Mouse (Mus musculus) thymus, adult 2 months (tissue): ENCODE data around the gene Gadd45b. TPM values are rescaled to one million over a fixed set of nuclear protein-coding genes. Genes with fewer than 3 reads are reported as not detected.

ENCODE experiments used
- DNase-seq: peaks from one replicate; pipeline ENCODE4 v3.0.0; 2021
- H3K27ac ChIP-seq: fragments of 200-500 bp; 2 replicates; pipeline ENCODE4 v1.5.1; 2012; ENCODE audit warnings: low read length, control low read depth; ENCODE audit not compliant: control insufficient read depth, insufficient read depth
- H3K27me3 ChIP-seq: fragments of 200-500 bp; 2 replicates; pipeline ENCODE4 v1.6.1; 2012; ENCODE audit warnings: mild to moderate bottlenecking, low read length, moderate library complexity, mixed read lengths; ENCODE audit not compliant: control insufficient read depth, insufficient read depth
- H3K36me3 ChIP-seq: fragments of 200-500 bp; 2 replicates; pipeline ENCODE4 v1.6.1; 2012; ENCODE audit warnings: mild to moderate bottlenecking, low read length, moderate library complexity; ENCODE audit not compliant: control insufficient read depth, insufficient read depth
- H3K4me1 ChIP-seq: fragments of 200-500 bp; replicated peaks from 2 replicates; pipeline ENCODE4 v1.6.1; 2012; ENCODE audit warnings: low read length; ENCODE audit not compliant: control insufficient read depth, insufficient read depth
- H3K4me3 ChIP-seq: fragments of 200-500 bp; 2 replicates; pipeline ENCODE4 v1.5.1; 2012; ENCODE audit warnings: mild to moderate bottlenecking, low read length, control low read depth, moderate library complexity; ENCODE audit not compliant: control insufficient read depth, insufficient read depth
- CTCF ChIP-seq: fragments of 200-500 bp; IDR thresholded peaks from 2 replicates; pipeline ENCODE4 v1.5.1; 2012; ENCODE audit warnings: mild to moderate bottlenecking, control low read depth, low read length, moderate library complexity, borderline replicate concordance; ENCODE audit not compliant: control insufficient read depth, poor library complexity, insufficient read depth; ENCODE audit errors: extremely low read depth
- POLR2A ChIP-seq: fragments of 200-500 bp; IDR thresholded peaks from 2 replicates; pipeline ENCODE4 v1.6.1; 2012; ENCODE audit warnings: mild to moderate bottlenecking, low read length, control low read depth, moderate library complexity; ENCODE audit not compliant: control insufficient read depth, poor library complexity, insufficient read depth; ENCODE audit errors: extremely low read depth
- WGBS: fragments of 180-500 bp; shearing (Covaris S2); methylation state at CpG from one replicate; pipeline ENCODE4 v1.1.7; 2018; 5-methylcytosine and 5-hydroxymethylcytosine counted together
- polyA plus RNA-seq: library from polyadenylated mRNA; depleted of rRNA; stranded (reverse); fragments of >200 nt; gene quantifications from 2 replicates; pipeline ENCODE4 v1.2.3, GENCODE M21; 2012

Gadd45b gene
- polyA plus RNA-seq, 1 experiment = 53.2 TPM

- Histone ChIP-seq H3K27ac (no peak overlapping the region), H3K36me3 (no peaks in the 10 kb centered on the region), H3K4me1 (peaks cover 19% of the 10 kb centered on the region), H3K27me3 (no peaks in the 10 kb centered on the region), H3K4me3 (no peak overlapping the region)
- DNase-seq = no peak
- 21% methylated on average over 15 of the region's 15 CpGs for WGBS
- TF ChIP-seq CTCF (no peak), POLR2A (no peak)
These were observed 22.6 kb downstream of the Gadd45b start for GRCm38 (mm10) chr10:80952449-80952848.

- Histone ChIP-seq H3K27ac (no peak overlapping the region), H3K27me3 (no peaks in the 10 kb centered on the region), H3K36me3 (no peaks in the 10 kb centered on the region), H3K4me3 (no peak overlapping the region), H3K4me1 (peaks cover 16% of the 10 kb centered on the region)
- no peak for TF ChIP-seq CTCF
- no peak for TF ChIP-seq POLR2A
- 94% methylated on average over 13 of the region's 13 CpGs for WGBS
- DNase-seq = no peak
These were observed 24.5 kb downstream of the Gadd45b start for GRCm38 (mm10) chr10:80954415-80954814.

GRCm38 (mm10) chr10:80954843-80955242 lies 25.0 kb downstream of the Gadd45b start:
- Histone ChIP-seq H3K27me3 (no peaks in the 10 kb centered on the region), H3K4me1 (peaks cover 16% of the 10 kb centered on the region), H3K4me3 (no peak overlapping the region), H3K27ac (no peak overlapping the region), H3K36me3 (no peaks in the 10 kb centered on the region)
- 91% methylated on average over 6 of the region's 6 CpGs for WGBS
- no peak for DNase-seq
- TF ChIP-seq POLR2A (no peak), CTCF (no peak)

- H3K4me3 ChIP-seq = no peak overlapping the region
- peaks cover 16% of the 10 kb centered on the region for H3K4me1 ChIP-seq
- H3K36me3 ChIP-seq = no peaks in the 10 kb centered on the region
- WGBS = 32% methylated on average over 9 of the region's 9 CpGs
- no peak overlapping the region for H3K27ac ChIP-seq
- H3K27me3 ChIP-seq = no peaks in the 10 kb centered on the region
- TF ChIP-seq CTCF = peak; percentile 74; the same call in 1 of the 2 replicates
- TF ChIP-seq POLR2A = no peak
- peak; percentile 60 for DNase-seq
These were observed 25.7 kb downstream of the Gadd45b start for GRCm38 (mm10) chr10:80955536-80955935.

- Histone ChIP-seq H3K27me3 (no peaks in the 10 kb centered on the region), H3K4me3 (no peak overlapping the region), H3K4me1 (peaks cover 16% of the 10 kb centered on the region), H3K36me3 (no peaks in the 10 kb centered on the region), H3K27ac (no peak overlapping the region)
- DNase-seq = no peak
- TF ChIP-seq CTCF = no peak
- TF ChIP-seq POLR2A = no peak
- WGBS = 29% methylated on average over 8 of the region's 8 CpGs
These were observed 26.5 kb downstream of the Gadd45b start for GRCm38 (mm10) chr10:80956385-80956784.

GRCm38 (mm10) chr10:80956901-80957300 lies 27.0 kb downstream of the Gadd45b start:
- WGBS = 89% methylated on average over 6 of the region's 6 CpGs
- Histone ChIP-seq H3K27ac (no peak overlapping the region), H3K36me3 (no peaks in the 10 kb centered on the region), H3K4me1 (peaks cover 16% of the 10 kb centered on the region), H3K4me3 (no peak overlapping the region), H3K27me3 (no peaks in the 10 kb centered on the region)
- DNase-seq = no peak
- no peak for TF ChIP-seq CTCF
- no peak for TF ChIP-seq POLR2A

- DNase-seq = no peak
- Histone ChIP-seq H3K4me1 (peaks cover 11% of the 10 kb centered on the region), H3K27me3 (no peaks in the 10 kb centered on the region), H3K36me3 (no peaks in the 10 kb centered on the region), H3K4me3 (no peak overlapping the region), H3K27ac (no peak overlapping the region)
- no peak for TF ChIP-seq CTCF
- no peak for TF ChIP-seq POLR2A
- 88% methylated on average over 4 of the region's 4 CpGs for WGBS
These were observed 27.9 kb downstream of the Gadd45b start for GRCm38 (mm10) chr10:80957791-80958190.
